Mouse (Mus musculus) urinary bladder, adult 2 months (tissue): Measurements from ENCODE around the gene Rab44. TPM values are rescaled to one million over a fixed set of nuclear protein-coding genes. Genes with fewer than 3 reads are reported as not detected.

Source experiments
- DNase-seq: peaks from one replicate; pipeline ENCODE4 v3.0.0; 2022; ENCODE audit warnings: low spot score
- polyA plus RNA-seq: library from polyadenylated mRNA; depleted of rRNA; stranded (reverse); fragments of >200 nt; gene quantifications from 2 replicates; pipeline ENCODE4 v1.2.3, GENCODE M21; 2012

Rab44 gene
- polyA plus RNA-seq, 1 experiment: 1.9 TPM

- DNase-seq: no peak
Observed at GRCm38 (mm10) chr17:29167371-29167770, 53.4 kb downstream of the Rab44 start.

- DNase-seq: no peak
Observed at GRCm38 (mm10) chr17:29168438-29168837, 54.5 kb downstream of the Rab44 start.

GRCm38 (mm10) chr17:29168996-29169601 lies 55.2 kb downstream of the Rab44 start:
- no peak for DNase-seq

- DNase-seq: peak; percentile 19
Observed at GRCm38 (mm10) chr17:29170431-29171000, 56.6 kb downstream of the Rab44 start.

GRCm38 (mm10) chr17:29171001-29171772 lies 57.2 kb downstream of the Rab44 start:
- peak; percentile 68 for DNase-seq

GRCm38 (mm10) chr17:29172062-29172461 lies 58.1 kb downstream of the Rab44 start:
- DNase-seq: no peak

GRCm38 (mm10) chr17:29173165-29173564 lies 59.2 kb downstream of the Rab44 start:
- DNase-seq: no peak

- no peak for DNase-seq
Observed at GRCm38 (mm10) chr17:29175693-29176092, 61.7 kb downstream of the Rab44 start.

- peak; percentile 42 for DNase-seq
Observed at GRCm38 (mm10) chr17:29176391-29177267, 62.7 kb downstream of the Rab44 start.

- no peak for DNase-seq
Observed at GRCm38 (mm10) chr17:29178503-29179059, 64.6 kb downstream of the Rab44 start.

- DNase-seq: no peak
Observed at GRCm38 (mm10) chr17:29179917-29180316, 66.0 kb downstream of the Rab44 start.

- no peak for DNase-seq
Observed at GRCm38 (mm10) chr17:29180406-29181127, 66.6 kb downstream of the Rab44 start.

- DNase-seq: no peak
Observed at GRCm38 (mm10) chr17:29181751-29182150, 67.8 kb downstream of the Rab44 start.

- DNase-seq: no peak
Observed at GRCm38 (mm10) chr17:29183162-29183561, 69.2 kb downstream of the Rab44 start.

GRCm38 (mm10) chr17:29185376-29186046 lies 71.6 kb downstream of the Rab44 start:
- DNase-seq: no peak

GRCm38 (mm10) chr17:29186989-29187859 lies 73.3 kb downstream of the Rab44 start:
- no peak for DNase-seq

GRCm38 (mm10) chr17:29188989-29189388 lies 75.0 kb downstream of the Rab44 start:
- DNase-seq: no peak

GRCm38 (mm10) chr17:29195579-29195978 lies 81.6 kb downstream of the Rab44 start:
- no peak for DNase-seq
